Mouse (Mus musculus) left cerebral cortex, adult 9 months (tissue): ENCODE measurements around the gene Thpo.

Experiments used
- DNase-seq, 2 experiments: peaks; one replicate each; pipeline ENCODE4 v3.0.0; 2022; ENCODE audit warnings: low spot score in 2 of 2

The Thpo gene

GRCm38 (mm10) chr16:20703699-20704400 lies 30.5 kb downstream of the Thpo start:
- DNase-seq = no peak

GRCm38 (mm10) chr16:20703071-20703470 lies 31.2 kb downstream of the Thpo start:
- DNase-seq = no peak

DNA sequence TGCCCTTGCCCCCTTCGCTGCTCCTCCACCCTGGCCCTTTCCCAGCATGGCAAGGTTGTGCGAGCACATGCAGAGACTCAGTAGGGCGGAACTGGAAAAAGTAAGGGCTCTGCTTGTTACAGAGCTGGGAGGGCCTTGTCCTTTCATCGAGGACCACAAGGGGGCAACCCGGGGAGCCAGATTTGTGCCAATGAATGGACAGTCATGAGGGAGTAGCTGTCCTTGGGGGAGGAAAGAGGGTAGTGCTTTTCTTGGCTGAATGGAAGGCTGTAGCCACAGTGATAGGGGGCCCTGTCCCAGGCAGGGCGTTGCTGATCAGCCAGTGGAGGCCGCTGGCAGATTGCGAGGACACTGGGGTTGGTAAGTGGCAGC lies 31.8 kb downstream of the Thpo start:
- peak in 1 of 2 experiments; percentile 74 for DNase-seq

- DNase-seq = no peak
Observed at GRCm38 (mm10) chr16:20701729-20702521, 32.4 kb downstream of the Thpo start.

- DNase-seq = no peak
Observed at GRCm38 (mm10) chr16:20701316-20701715, 33.0 kb downstream of the Thpo start.

GRCm38 (mm10) chr16:20700036-20700435 lies 34.3 kb downstream of the Thpo start:
- DNase-seq = no peak

DNA sequence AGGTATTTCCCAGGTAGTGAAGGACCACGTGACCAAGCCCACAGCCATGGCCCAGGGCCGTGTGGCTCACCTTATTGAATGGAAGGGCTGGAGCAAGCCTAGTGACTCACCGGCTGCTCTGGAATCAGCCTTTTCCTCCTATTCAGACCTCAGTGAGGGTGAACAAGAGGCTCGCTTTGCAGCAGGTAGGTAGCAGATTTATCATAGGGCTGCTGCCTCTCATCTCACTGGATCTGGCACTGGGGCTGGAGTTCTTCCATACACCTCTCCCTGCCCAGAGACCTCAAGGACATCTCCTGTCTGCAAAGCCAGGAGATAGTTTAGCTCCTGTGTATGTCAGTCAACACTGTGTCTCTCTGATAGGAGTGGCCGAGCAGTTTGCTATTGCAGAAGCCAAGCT lies 35.0 kb downstream of the Thpo start:
- DNase-seq = no peak

DNA sequence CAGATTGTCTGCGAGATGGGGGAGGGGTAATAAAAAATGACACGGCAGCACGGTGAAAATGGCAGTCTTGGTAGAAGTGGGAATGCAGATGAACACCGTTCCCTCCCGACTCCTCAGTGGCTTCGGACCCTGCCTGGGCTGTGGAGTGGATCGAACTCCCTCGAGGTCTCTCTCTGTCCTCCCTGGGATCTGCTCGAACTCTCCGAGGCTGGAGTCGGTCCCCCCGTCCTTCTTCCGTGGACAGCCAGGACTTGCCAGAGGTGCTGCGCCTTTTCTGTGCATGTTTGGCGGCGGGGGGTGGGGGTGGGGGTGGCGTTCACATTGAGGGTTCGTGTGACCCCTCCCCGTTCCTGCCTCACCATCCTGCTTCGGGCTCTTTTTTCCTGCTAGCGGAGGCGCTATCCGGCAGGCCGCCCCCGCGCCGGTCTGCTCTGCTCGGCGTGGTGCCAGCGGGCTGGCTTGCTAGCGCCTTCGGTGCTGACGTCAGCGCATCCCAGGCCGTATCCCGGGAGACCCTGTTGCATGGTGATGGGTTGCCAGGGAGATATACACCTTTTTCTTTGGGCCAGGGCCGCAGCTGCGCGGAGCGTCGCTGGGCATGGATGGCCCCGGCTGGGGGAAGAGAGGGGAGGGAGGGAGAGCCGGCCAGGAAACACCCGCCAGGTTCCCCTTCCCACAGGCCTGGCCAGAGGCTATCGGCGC lies 38.5 kb downstream of the Thpo start:
- peak; percentile 90 to 97 for DNase-seq

GRCm38 (mm10) chr16:20694781-20695180 lies 39.5 kb downstream of the Thpo start:
- peak in 1 of 2 experiments; percentile 89 for DNase-seq

- peak; percentile 86 to 96 for DNase-seq
Observed at GRCm38 (mm10) chr16:20693111-20693701, 41.1 kb downstream of the Thpo start, which contains the start of gene Fam131a. Gene Fam131a (plus strand): TSS chr16:20693241.

DNA sequence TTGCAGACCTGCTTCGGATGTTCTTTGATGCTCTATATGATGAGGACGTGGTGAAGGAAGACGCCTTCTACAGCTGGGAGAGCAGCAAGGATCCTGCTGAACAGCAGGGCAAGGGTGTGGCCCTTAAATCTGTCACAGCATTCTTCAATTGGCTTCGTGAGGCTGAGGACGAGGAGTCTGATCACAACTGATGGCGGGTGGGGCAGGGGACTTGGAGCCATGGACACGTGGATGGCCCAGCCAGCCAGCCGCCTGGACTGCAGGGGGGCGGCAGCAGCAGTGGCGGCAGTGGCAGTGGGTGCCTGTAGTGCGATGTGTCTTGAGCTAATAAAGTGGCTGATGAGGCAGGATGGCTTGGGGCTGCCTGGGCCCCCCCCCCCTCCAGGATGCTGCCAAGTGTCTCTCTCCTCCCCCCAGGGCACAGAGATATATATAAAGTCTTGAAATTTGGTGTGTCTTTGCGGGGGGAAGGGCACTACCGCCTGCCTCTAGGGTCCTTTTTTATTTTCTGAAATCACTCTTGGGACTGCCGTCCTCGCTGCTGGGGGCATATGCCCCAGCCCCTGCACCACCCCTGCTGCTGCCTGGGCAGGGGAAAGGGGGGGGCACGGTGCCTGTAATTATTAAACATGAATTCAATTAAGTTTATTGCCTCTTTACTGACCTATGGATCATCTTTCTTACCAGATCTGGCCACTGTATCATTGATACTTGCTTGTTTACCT lies 41.9 kb downstream of the Thpo start:
- no peak for DNase-seq

GRCm38 (mm10) chr16:20691617-20692016 lies 42.7 kb downstream of the Thpo start:
- no peak for DNase-seq

- DNase-seq = no peak
Observed at GRCm38 (mm10) chr16:20690774-20691173, 43.5 kb downstream of the Thpo start.

- peak in 1 of 2 experiments; percentile 81 for DNase-seq
Observed at GRCm38 (mm10) chr16:20677974-20678675, 56.2 kb downstream of the Thpo start.

DNA sequence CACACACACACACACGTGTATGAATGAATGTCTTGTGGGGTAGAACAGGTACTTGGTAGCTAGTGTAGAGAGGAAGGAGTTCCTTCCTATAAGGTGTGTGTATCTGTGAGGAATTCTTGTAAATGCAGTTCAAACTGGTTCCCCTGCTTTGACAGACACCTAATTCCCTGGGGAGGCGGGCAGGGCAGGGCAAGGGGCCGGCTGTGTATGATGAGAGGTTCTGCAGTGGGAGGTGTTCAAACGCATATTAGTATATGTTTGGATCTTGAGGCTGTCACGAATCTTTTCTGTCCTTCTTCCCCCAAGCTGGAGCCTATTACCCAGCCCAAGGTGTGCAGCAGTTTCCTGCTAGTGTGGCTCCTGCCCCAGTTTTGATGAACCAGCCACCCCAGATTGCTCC lies 56.9 kb downstream of the Thpo start:
- no peak for DNase-seq

- no peak for DNase-seq
Observed at GRCm38 (mm10) chr16:20676702-20677101, 57.6 kb downstream of the Thpo start.

DNA sequence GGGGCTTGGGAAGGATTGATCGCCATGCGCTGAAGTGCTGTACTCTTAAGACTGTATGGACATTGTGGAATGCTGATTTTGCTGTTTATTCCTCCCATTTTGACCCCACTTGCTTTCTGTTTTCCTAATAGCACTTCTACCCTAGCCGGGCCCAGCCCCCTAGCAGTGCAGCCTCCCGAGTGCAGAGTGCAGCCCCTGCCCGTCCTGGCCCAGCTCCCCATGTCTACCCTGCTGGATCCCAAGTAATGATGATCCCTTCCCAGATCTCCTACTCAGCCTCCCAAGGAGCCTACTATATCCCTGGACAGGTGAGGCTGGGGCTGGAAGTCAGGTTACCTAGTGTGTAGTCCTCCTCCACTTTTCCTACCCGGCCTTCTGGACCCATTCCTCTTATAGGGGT lies 59.1 kb downstream of the Thpo start:
- no peak for DNase-seq
